Mouse (Mus musculus): ENCODE measurements around the gene 2310030G06Rik. TPM values are rescaled to one million over a fixed set of nuclear protein-coding genes. Genes with fewer than 3 reads are reported as not detected.

The 2310030G06Rik gene
- polyA plus RNA-seq, 1 experiment: 15.0 TPM

- H3K36me3 ChIP-seq (ENCODE audit: control insufficient read depth, insufficient read depth, low read length): no peaks in the 10 kb centered on the region
- TF ChIP-seq POLR2A (IDR thresholded peaks at IDR 0.05; ENCODE audit: low read depth, low read length) (no peak), CTCF (IDR thresholded peaks at IDR 0.05; ENCODE audit: extremely low read depth, insufficient read length, insufficient replicate concordance, low read depth, low read length) (no peak)
- H3K4me3 ChIP-seq (ENCODE audit: low read depth, low read length): no peak overlapping the region
- peaks cover 4% of the 10 kb centered on the region; the same call in 1 of the 2 replicates for H3K4me1 ChIP-seq (ENCODE audit: control insufficient read depth, insufficient read depth, insufficient read length, low read length)
- H3K27ac ChIP-seq (ENCODE audit: insufficient read depth, low read depth, low read length): no peak overlapping the region
- no peaks in the 10 kb centered on the region for H3K27me3 ChIP-seq (ENCODE audit: control insufficient read depth, insufficient read depth, low read length)
- WGBS: 75% methylated on average over 8 of the region's 8 CpGs
Measured at GRCm38 (mm10) chr9:50722451-50722911, 23.9 kb downstream of the 2310030G06Rik start.

GRCm38 (mm10) chr9:50721061-50721460, 25.3 kb downstream of the 2310030G06Rik start:
- H3K4me3 ChIP-seq (ENCODE audit: low read depth, low read length): no peak overlapping the region
- H3K27me3 ChIP-seq (ENCODE audit: control insufficient read depth, insufficient read depth, low read length): no peaks in the 10 kb centered on the region
- TF ChIP-seq POLR2A (IDR thresholded peaks at IDR 0.05; ENCODE audit: low read depth, low read length) (no peak), CTCF (IDR thresholded peaks at IDR 0.05; ENCODE audit: extremely low read depth, insufficient read length, insufficient replicate concordance, low read depth, low read length) (no peak)
- peaks cover 4% of the 10 kb centered on the region; the same call in 1 of the 2 replicates for H3K4me1 ChIP-seq (ENCODE audit: control insufficient read depth, insufficient read depth, insufficient read length, low read length)
- no peaks in the 10 kb centered on the region for H3K36me3 ChIP-seq (ENCODE audit: control insufficient read depth, insufficient read depth, low read length)
- WGBS: 29% methylated on average over 12 of the region's 12 CpGs
- no peak overlapping the region for H3K27ac ChIP-seq (ENCODE audit: insufficient read depth, low read depth, low read length)

- Histone ChIP-seq H3K27me3 (ENCODE audit: control insufficient read depth, insufficient read depth, low read length) (no peaks in the 10 kb centered on the region), H3K27ac (ENCODE audit: insufficient read depth, low read depth, low read length) (no peak overlapping the region), H3K4me1 (ENCODE audit: control insufficient read depth, insufficient read depth, insufficient read length, low read length) (peaks cover 4% of the 10 kb centered on the region; the same call in 1 of the 2 replicates), H3K4me3 (ENCODE audit: low read depth, low read length) (no peak overlapping the region), H3K36me3 (ENCODE audit: control insufficient read depth, insufficient read depth, low read length) (no peaks in the 10 kb centered on the region)
- no peak for TF ChIP-seq CTCF (IDR thresholded peaks at IDR 0.05; ENCODE audit: extremely low read depth, insufficient read length, insufficient replicate concordance, low read depth, low read length)
- TF ChIP-seq POLR2A (IDR thresholded peaks at IDR 0.05; ENCODE audit: low read depth, low read length): no peak
- 63% methylated on average over 4 of the region's 4 CpGs for WGBS
Measured at GRCm38 (mm10) chr9:50718878-50719277, 27.5 kb downstream of the 2310030G06Rik start.

GRCm38 (mm10) chr9:50714188-50714587, 32.1 kb downstream of the 2310030G06Rik start:
- Histone ChIP-seq H3K36me3 (ENCODE audit: control insufficient read depth, insufficient read depth, low read length) (no peaks in the 10 kb centered on the region), H3K27ac (ENCODE audit: insufficient read depth, low read depth, low read length) (no peak overlapping the region), H3K4me1 (ENCODE audit: control insufficient read depth, insufficient read depth, insufficient read length, low read length) (no peaks in the 10 kb centered on the region), H3K4me3 (ENCODE audit: low read depth, low read length) (no peak overlapping the region), H3K27me3 (ENCODE audit: control insufficient read depth, insufficient read depth, low read length) (no peaks in the 10 kb centered on the region)
- WGBS: 36% methylated on average over 4 of the region's 4 CpGs
- TF ChIP-seq POLR2A (IDR thresholded peaks at IDR 0.05; ENCODE audit: low read depth, low read length) (no peak), CTCF (IDR thresholded peaks at IDR 0.05; ENCODE audit: extremely low read depth, insufficient read length, insufficient replicate concordance, low read depth, low read length) (no peak)

GRCm38 (mm10) chr9:50711337-50711736, 35.0 kb downstream of the 2310030G06Rik start:
- no peaks in the 10 kb centered on the region for H3K36me3 ChIP-seq (ENCODE audit: control insufficient read depth, insufficient read depth, low read length)
- 74% methylated on average over 4 of the region's 4 CpGs for WGBS
- H3K4me1 ChIP-seq (ENCODE audit: control insufficient read depth, insufficient read depth, insufficient read length, low read length): no peaks in the 10 kb centered on the region
- TF ChIP-seq POLR2A (IDR thresholded peaks at IDR 0.05; ENCODE audit: low read depth, low read length): no peak
- TF ChIP-seq CTCF (IDR thresholded peaks at IDR 0.05; ENCODE audit: extremely low read depth, insufficient read length, insufficient replicate concordance, low read depth, low read length): no peak
- no peak overlapping the region for H3K27ac ChIP-seq (ENCODE audit: insufficient read depth, low read depth, low read length)
- no peak overlapping the region for H3K4me3 ChIP-seq (ENCODE audit: low read depth, low read length)
- no peaks in the 10 kb centered on the region for H3K27me3 ChIP-seq (ENCODE audit: control insufficient read depth, insufficient read depth, low read length)

GRCm38 (mm10) chr9:50709108-50709507, 37.2 kb downstream of the 2310030G06Rik start:
- H3K4me1 ChIP-seq (ENCODE audit: control insufficient read depth, insufficient read depth, insufficient read length, low read length): no peaks in the 10 kb centered on the region
- no peaks in the 10 kb centered on the region for H3K27me3 ChIP-seq (ENCODE audit: control insufficient read depth, insufficient read depth, low read length)
- no peak overlapping the region for H3K27ac ChIP-seq (ENCODE audit: insufficient read depth, low read depth, low read length)
- WGBS: 22% methylated on average over 2 of the region's 2 CpGs
- no peak overlapping the region for H3K4me3 ChIP-seq (ENCODE audit: low read depth, low read length)
- TF ChIP-seq CTCF (IDR thresholded peaks at IDR 0.05; ENCODE audit: extremely low read depth, insufficient read length, insufficient replicate concordance, low read depth, low read length): peak; percentile 58; the same call in 1 of the 2 replicates
- TF ChIP-seq POLR2A (IDR thresholded peaks at IDR 0.05; ENCODE audit: low read depth, low read length): no peak
- H3K36me3 ChIP-seq (ENCODE audit: control insufficient read depth, insufficient read depth, low read length): no peaks in the 10 kb centered on the region

- Histone ChIP-seq H3K27me3 (ENCODE audit: control insufficient read depth, insufficient read depth, low read length) (no peaks in the 10 kb centered on the region), H3K4me1 (ENCODE audit: control insufficient read depth, insufficient read depth, insufficient read length, low read length) (no peaks in the 10 kb centered on the region), H3K36me3 (ENCODE audit: control insufficient read depth, insufficient read depth, low read length) (no peaks in the 10 kb centered on the region), H3K27ac (ENCODE audit: insufficient read depth, low read depth, low read length) (no peak overlapping the region), H3K4me3 (ENCODE audit: low read depth, low read length) (no peak overlapping the region)
- TF ChIP-seq POLR2A (IDR thresholded peaks at IDR 0.05; ENCODE audit: low read depth, low read length) (no peak), CTCF (IDR thresholded peaks at IDR 0.05; ENCODE audit: extremely low read depth, insufficient read length, insufficient replicate concordance, low read depth, low read length) (no peak)
- WGBS: 35% methylated on average over 6 of the region's 6 CpGs
Measured at GRCm38 (mm10) chr9:50704907-50705306, 41.4 kb downstream of the 2310030G06Rik start.

Data from small intestine, adult 2 months (tissue).